Mouse (Mus musculus) liver, postnatal 0 days (tissue): Measurements from ENCODE around the gene Zfp827. TPM values are rescaled to one million over a fixed set of nuclear protein-coding genes. Genes with fewer than 3 reads are reported as not detected.
A peak's percentile ranks its signal among the peaks of the same experiment; 100 is the strongest.

Experiments
- ATAC-seq: fragments of 200-750 bp; cut with Nextera tagmentation; 2 replicates; pipeline ENCODE4 v1.8.0; 2017; ENCODE audit warnings: mild to moderate bottlenecking, moderate library complexity
- DNase-seq: peaks from one replicate; pipeline ENCODE4 v3.0.0-alpha.2; 2016
- H3K27ac ChIP-seq: fragments of 300-500 bp; sonication (generic); 2 replicates; pipeline ENCODE4 v1.5.1; 2014; ENCODE audit warnings: antibody characterized with exemption, moderate library complexity, mild to moderate bottlenecking, low read depth
- H3K27me3 ChIP-seq: fragments of 300-500 bp; sonication (generic); 2 replicates; pipeline ENCODE4 v1.6.1; 2014; ENCODE audit warnings: low read length, control low read depth, mixed read lengths; ENCODE audit not compliant: insufficient read depth
- H3K36me3 ChIP-seq: fragments of 300-500 bp; sonication (generic); replicated peaks from 2 replicates; pipeline ENCODE4 v1.6.1; 2014; ENCODE audit warnings: mild to moderate bottlenecking, control low read depth, low read length, moderate library complexity, mixed read lengths; ENCODE audit not compliant: insufficient read depth
- H3K4me1 ChIP-seq: fragments of 300-500 bp; sonication (generic); 2 replicates; pipeline ENCODE4 v1.6.1; 2014; ENCODE audit warnings: antibody characterized with exemption, mild to moderate bottlenecking, control low read depth; ENCODE audit not compliant: insufficient read depth
- H3K4me2 ChIP-seq: fragments of 300-500 bp; sonication (generic); 2 replicates; pipeline ENCODE4 v1.6.1; 2014; ENCODE audit warnings: low read depth, mild to moderate bottlenecking, low read length, moderate library complexity, mixed read lengths
- H3K4me3 ChIP-seq: fragments of 300-500 bp; sonication (generic); 2 replicates; pipeline ENCODE4 v1.5.1; 2014; ENCODE audit warnings: low read depth, low read length
- H3K9ac ChIP-seq: fragments of 300-500 bp; sonication (generic); replicated peaks from 2 replicates; pipeline ENCODE4 v1.6.1; 2014; ENCODE audit warnings: mild to moderate bottlenecking, moderate library complexity
- H3K9me3 ChIP-seq: fragments of 300-500 bp; sonication (generic); 2 replicates; pipeline ENCODE4 v1.6.1; 2016; ENCODE audit warnings: mild to moderate bottlenecking, control low read depth, low read length, mixed read lengths
- CTCF ChIP-seq: sonication (generic); IDR thresholded peaks from 2 replicates; pipeline ENCODE4 v1.5.1; 2016; ENCODE audit warnings: antibody characterized with exemption, low read depth
- EP300 ChIP-seq: IDR thresholded peaks from 2 replicates; pipeline ENCODE4 v1.6.1; 2016; ENCODE audit warnings: antibody characterized with exemption, low read depth, mild to moderate bottlenecking
- WGBS: fragments of 180-500 bp; shearing (Covaris S2); extraction: QIAGEN DNeasy Blood & Tissue Kit; methylation state at CpG from one replicate; pipeline ENCODE4 v1.1.7; 2014; ENCODE audit not compliant: insufficient replicate concordance; 5-methylcytosine and 5-hydroxymethylcytosine counted together
- polyA plus RNA-seq: library from polyadenylated mRNA; unstranded; fragments of >200 nt; fragmentation: Nextera tagmentation; extraction: Ambion mirVana; gene quantifications from 2 replicates; pipeline ENCODE4 v1.2.1, GENCODE M21; 2015

The Zfp827 gene
- polyA plus RNA-seq, 1 experiment from 2014 or later: 0.62 TPM

DNA sequence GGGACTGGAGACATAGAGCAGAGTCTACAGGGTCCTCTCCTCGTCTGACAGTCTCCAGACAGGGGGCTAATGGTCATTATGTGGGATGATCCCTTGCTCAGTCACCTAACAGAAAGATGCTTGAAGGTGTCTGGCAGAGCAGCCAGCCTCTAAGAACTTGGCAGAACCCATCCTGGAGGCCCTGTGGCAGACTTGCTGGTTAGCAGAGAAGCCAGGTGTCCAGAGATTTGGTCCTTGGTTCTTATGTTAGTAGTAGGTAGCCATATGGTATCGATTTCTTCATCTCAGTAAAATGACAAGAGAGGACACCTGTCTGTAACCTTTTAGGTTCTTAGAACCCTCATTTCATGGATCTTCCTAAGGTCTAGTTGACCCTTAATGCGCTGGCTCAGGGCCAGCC, 28.9 kb downstream of the Zfp827 start:
- ATAC-seq (no peak), DNase-seq (no peak)
- Histone ChIP-seq H3K9me3 (no peaks in the 10 kb centered on the region), H3K27me3 (no peaks in the 10 kb centered on the region), H3K4me3 (no peak overlapping the region), H3K9ac (no peak overlapping the region), H3K4me1 (no peaks in the 10 kb centered on the region), H3K4me2 (no peak overlapping the region), H3K27ac (no peak overlapping the region), H3K36me3 (peaks cover 5% of the 10 kb centered on the region; the same call in 1 of the 2 replicates)
- 71% methylated on average over 3 of the region's 3 CpGs for WGBS
- TF ChIP-seq CTCF: no peak
- TF ChIP-seq EP300: no peak

DNA sequence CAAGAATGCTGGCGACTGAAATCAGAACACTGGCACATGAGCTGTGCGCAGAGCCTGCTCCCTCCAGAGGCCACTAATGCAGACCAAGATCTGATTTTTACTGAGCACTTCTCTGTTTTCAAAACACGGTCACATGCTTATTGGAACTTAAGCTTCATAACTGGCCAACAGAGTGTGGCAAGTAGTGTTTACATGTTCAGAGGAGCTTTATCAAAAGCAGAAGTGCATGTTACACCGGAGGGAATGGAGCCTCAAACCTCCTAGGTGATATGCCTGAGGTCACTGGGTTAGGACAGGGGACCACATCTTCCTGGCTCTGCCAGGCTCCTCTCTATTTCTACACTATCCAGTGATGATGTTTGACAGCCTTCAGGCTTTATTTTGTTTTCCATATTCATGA, 31.1 kb downstream of the Zfp827 start:
- Histone ChIP-seq H3K27ac (no peak overlapping the region), H3K36me3 (peaks cover 7% of the 10 kb centered on the region; the same call in 1 of the 2 replicates), H3K9ac (no peak overlapping the region), H3K4me2 (no peak overlapping the region), H3K4me1 (no peaks in the 10 kb centered on the region), H3K9me3 (no peaks in the 10 kb centered on the region), H3K4me3 (no peak overlapping the region), H3K27me3 (no peaks in the 10 kb centered on the region)
- ATAC-seq (peak; percentile 23; the same call in 1 of the 2 replicates), DNase-seq (no peak)
- WGBS: 45% methylated on average over 4 of the region's 4 CpGs
- TF ChIP-seq CTCF (no peak), EP300 (no peak)

DNA sequence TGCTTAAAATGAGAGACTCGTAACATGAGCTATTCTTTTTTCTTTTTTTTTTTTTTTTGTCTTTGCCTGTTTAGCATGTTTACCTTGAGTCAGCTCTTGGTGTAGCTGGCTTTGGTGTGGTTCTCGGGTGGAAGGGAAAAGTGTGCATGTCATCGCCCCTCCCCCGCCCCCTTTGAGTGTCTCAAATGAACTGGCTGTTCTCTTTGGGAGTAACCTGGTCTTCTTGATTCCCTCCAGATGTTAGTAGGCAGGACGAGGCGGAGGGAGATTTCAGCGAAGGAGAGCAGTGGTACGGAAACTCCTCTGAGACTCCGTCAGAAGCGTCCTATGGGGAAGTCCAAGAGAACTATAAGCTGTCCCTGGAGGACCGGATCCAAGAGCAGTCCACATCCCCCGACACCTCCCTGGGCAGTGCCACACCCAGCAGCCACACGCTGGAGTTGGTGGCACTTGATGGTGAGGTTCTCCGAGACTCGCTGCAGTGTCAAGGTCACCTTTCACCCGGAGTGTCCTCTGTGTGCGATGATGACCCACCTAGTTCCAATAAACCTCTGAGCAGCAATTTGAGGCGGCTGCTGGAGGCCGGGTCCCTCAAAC, 31.9 kb downstream of the Zfp827 start:
- Histone ChIP-seq H3K27ac (no peak overlapping the region), H3K4me2 (no peak overlapping the region), H3K4me3 (no peak overlapping the region), H3K27me3 (no peaks in the 10 kb centered on the region), H3K9ac (no peak overlapping the region), H3K9me3 (no peaks in the 10 kb centered on the region), H3K36me3 (peaks cover 7% of the 10 kb centered on the region; the same call in 1 of the 2 replicates), H3K4me1 (no peaks in the 10 kb centered on the region)
- DNase-seq (no peak), ATAC-seq (no peak)
- 83% methylated on average over 19 of the region's 19 CpGs for WGBS
- TF ChIP-seq CTCF: no peak
- TF ChIP-seq EP300: no peak

DNA sequence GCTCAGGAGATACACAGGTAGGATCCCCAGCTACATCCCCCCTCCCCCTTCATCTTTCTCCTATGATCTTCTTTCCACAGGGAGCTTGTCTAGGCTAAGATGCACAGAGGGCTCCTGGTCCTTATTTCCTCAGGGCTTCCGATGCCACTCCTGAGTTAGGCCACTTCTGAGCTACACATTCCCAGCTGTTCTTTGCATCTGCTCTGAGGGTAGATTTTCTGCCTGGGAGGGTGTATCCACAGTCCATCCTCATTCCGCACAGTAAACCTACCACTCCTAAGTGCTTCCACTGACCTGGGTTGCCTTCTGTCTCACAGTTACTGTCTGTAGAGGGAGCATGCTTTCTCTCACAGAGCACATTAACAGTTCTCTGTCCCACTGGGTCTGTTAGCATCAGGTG, 37.7 kb downstream of the Zfp827 start:
- H3K9ac ChIP-seq: no peak overlapping the region
- no peak overlapping the region for H3K4me2 ChIP-seq
- no peaks in the 10 kb centered on the region for H3K9me3 ChIP-seq
- H3K36me3 ChIP-seq: peaks cover 7% of the 10 kb centered on the region; the same call in 1 of the 2 replicates
- DNase-seq: no peak
- no peak overlapping the region for H3K4me3 ChIP-seq
- 82% methylated on average over 2 of the region's 2 CpGs for WGBS
- no peak overlapping the region for H3K27ac ChIP-seq
- no peak for ATAC-seq
- H3K4me1 ChIP-seq: no peaks in the 10 kb centered on the region
- TF ChIP-seq EP300: no peak
- TF ChIP-seq CTCF: no peak
- H3K27me3 ChIP-seq: no peaks in the 10 kb centered on the region

- Histone ChIP-seq H3K4me3 (no peak overlapping the region), H3K4me1 (no peaks in the 10 kb centered on the region), H3K9ac (no peak overlapping the region), H3K36me3 (peaks cover 2% of the 10 kb centered on the region; the same call in 1 of the 2 replicates), H3K27me3 (no peaks in the 10 kb centered on the region), H3K4me2 (no peak overlapping the region), H3K9me3 (no peaks in the 10 kb centered on the region), H3K27ac (no peak overlapping the region)
- no peak for TF ChIP-seq EP300
- TF ChIP-seq CTCF: no peak
- DNase-seq (no peak), ATAC-seq (no peak)
- 79% methylated on average over 3 of the region's 3 CpGs for WGBS
Observed at GRCm38 (mm10) chr8:79067812-79068630, 39.8 kb downstream of the Zfp827 start.

GRCm38 (mm10) chr8:79073311-79073710, 45.1 kb downstream of the Zfp827 start:
- no peaks in the 10 kb centered on the region for H3K27me3 ChIP-seq
- no peaks in the 10 kb centered on the region for H3K9me3 ChIP-seq
- H3K9ac ChIP-seq: no peak overlapping the region
- no peak overlapping the region for H3K4me2 ChIP-seq
- TF ChIP-seq CTCF (no peak), EP300 (no peak)
- ATAC-seq: no peak
- 74% methylated on average over 3 of the region's 3 CpGs for WGBS
- peaks cover 6% of the 10 kb centered on the region; the same call in 1 of the 2 replicates for H3K4me1 ChIP-seq
- no peak for DNase-seq
- no peak overlapping the region for H3K27ac ChIP-seq
- no peak overlapping the region for H3K4me3 ChIP-seq
- no peaks in the 10 kb centered on the region; the same call in 1 of the 2 replicates for H3K36me3 ChIP-seq
